Mouse (Mus musculus): ENCODE data around the gene Kantr. TPM values are rescaled to one million over a fixed set of nuclear protein-coding genes. Genes with fewer than 3 reads are reported as not detected.

Kantr gene
- polyA plus RNA-seq (2012; rRNA removed) = 7.1 and 8.4 TPM in 2 replicates

- Histone ChIP-seq H3K27me3 (replicated peaks; ENCODE audit: control insufficient read depth, insufficient read depth, low read length) (no peaks in the 10 kb centered on the region), H3K4me3 (ENCODE audit: insufficient read depth, low read depth, low read length) (peak within 1 kb of the TSS; percentile 95), H3K4me1 (ENCODE audit: control insufficient read depth, insufficient read depth, low read length) (no peaks in the 10 kb centered on the region), H3K36me3 (ENCODE audit: control insufficient read depth, insufficient read depth, low read length) (no peaks in the 10 kb centered on the region), H3K27ac (ENCODE audit: insufficient read depth, low read depth, low read length) (peak within 1 kb of the TSS; percentile 9; the same call in 1 of the 2 replicates)
- TF ChIP-seq CTCF (conservative IDR thresholded peaks at IDR 0.05; ENCODE audit: insufficient read depth, insufficient read length, low read depth, low read length) = no peak
- TF ChIP-seq POLR2A (IDR thresholded peaks at IDR 0.05; ENCODE audit: low read depth, low read length) = no peak
- peak; percentile 93 for DNase-seq
- under 1% methylated on average over 29 of the region's 29 CpGs for WGBS
Measured at GRCm38 (mm10) chrX:152326996-152327688, at the start of gene Kantr. TSS of gene Kantr (minus strand) at chrX:152327495.

GRCm38 (mm10) chrX:152368397-152369273 is 41.3 kb upstream of the Kantr start, which contains the start of gene Gpr173:
TSS of gene Gpr173 (minus strand) at chrX:152368704.
- H3K27me3 ChIP-seq (replicated peaks; ENCODE audit: control insufficient read depth, insufficient read depth, low read length) = no peaks in the 10 kb centered on the region
- 5% methylated on average over 22 of the region's 24 CpGs for WGBS
- TF ChIP-seq CTCF (conservative IDR thresholded peaks at IDR 0.05; ENCODE audit: insufficient read depth, insufficient read length, low read depth, low read length) (no peak), POLR2A (IDR thresholded peaks at IDR 0.05; ENCODE audit: low read depth, low read length) (no peak)
- peak within 1 kb of the TSS; percentile 65 for H3K4me3 ChIP-seq (ENCODE audit: insufficient read depth, low read depth, low read length)
- H3K27ac ChIP-seq (ENCODE audit: insufficient read depth, low read depth, low read length) = no peak within 1 kb of the TSS
- DNase-seq = peak; percentile 21
- no peaks in the 10 kb centered on the region for H3K4me1 ChIP-seq (ENCODE audit: control insufficient read depth, insufficient read depth, low read length)
- H3K36me3 ChIP-seq (ENCODE audit: control insufficient read depth, insufficient read depth, low read length) = no peaks in the 10 kb centered on the region

- WGBS = 25% methylated on average over 4 of the region's 4 CpGs
Measured at GRCm38 (mm10) chrX:152368054-152368396, 40.7 kb upstream of the Kantr start.

GRCm38 (mm10) chrX:152366418-152366817 is 39.1 kb upstream of the Kantr start:
- H3K36me3 ChIP-seq (ENCODE audit: control insufficient read depth, insufficient read depth, low read length) = no peaks in the 10 kb centered on the region
- 57% methylated on average over 1 of the region's 2 CpGs for WGBS
- no peaks in the 10 kb centered on the region for H3K4me1 ChIP-seq (ENCODE audit: control insufficient read depth, insufficient read depth, low read length)
- no peak for TF ChIP-seq POLR2A (IDR thresholded peaks at IDR 0.05; ENCODE audit: low read depth, low read length)
- TF ChIP-seq CTCF (conservative IDR thresholded peaks at IDR 0.05; ENCODE audit: insufficient read depth, insufficient read length, low read depth, low read length) = no peak
- no peak for DNase-seq
- H3K27me3 ChIP-seq (replicated peaks; ENCODE audit: control insufficient read depth, insufficient read depth, low read length) = no peaks in the 10 kb centered on the region
- no peak overlapping the region for H3K4me3 ChIP-seq (ENCODE audit: insufficient read depth, low read depth, low read length)
- no peak overlapping the region for H3K27ac ChIP-seq (ENCODE audit: insufficient read depth, low read depth, low read length)

More at GRCm38 (mm10) chrX:152368054-152368396, 40.7 kb upstream of the Kantr start:
- no peak for DNase-seq
- no peaks in the 10 kb centered on the region for H3K4me1 ChIP-seq (ENCODE audit: control insufficient read depth, insufficient read depth, low read length)
- no peaks in the 10 kb centered on the region for H3K27me3 ChIP-seq (replicated peaks; ENCODE audit: control insufficient read depth, insufficient read depth, low read length)
- no peak for TF ChIP-seq POLR2A (IDR thresholded peaks at IDR 0.05; ENCODE audit: low read depth, low read length)
- no peak overlapping the region for H3K27ac ChIP-seq (ENCODE audit: insufficient read depth, low read depth, low read length)
- H3K36me3 ChIP-seq (ENCODE audit: control insufficient read depth, insufficient read depth, low read length) = no peaks in the 10 kb centered on the region
- peak overlapping the region; percentile 65 for H3K4me3 ChIP-seq (ENCODE audit: insufficient read depth, low read depth, low read length)

GRCm38 (mm10) chrX:152352553-152353153 is 25.4 kb upstream of the Kantr start:
- H3K27me3 ChIP-seq (replicated peaks; ENCODE audit: control insufficient read depth, insufficient read depth, low read length) = no peaks in the 10 kb centered on the region
- no peak overlapping the region for H3K4me3 ChIP-seq (ENCODE audit: insufficient read depth, low read depth, low read length)
- H3K36me3 ChIP-seq (ENCODE audit: control insufficient read depth, insufficient read depth, low read length) = no peaks in the 10 kb centered on the region
- 16% methylated on average over 5 of the region's 5 CpGs for WGBS
- DNase-seq = peak; percentile 48
- H3K4me1 ChIP-seq (ENCODE audit: control insufficient read depth, insufficient read depth, low read length) = no peaks in the 10 kb centered on the region
- no peak for TF ChIP-seq POLR2A (IDR thresholded peaks at IDR 0.05; ENCODE audit: low read depth, low read length)
- TF ChIP-seq CTCF (conservative IDR thresholded peaks at IDR 0.05; ENCODE audit: insufficient read depth, insufficient read length, low read depth, low read length) = peak; percentile 45
- no peak overlapping the region for H3K27ac ChIP-seq (ENCODE audit: insufficient read depth, low read depth, low read length)

- no peak for DNase-seq
- WGBS = 97% methylated on average over 14 of the region's 14 CpGs
- Histone ChIP-seq H3K27me3 (replicated peaks; ENCODE audit: control insufficient read depth, insufficient read depth, low read length) (no peaks in the 10 kb centered on the region), H3K4me3 (ENCODE audit: insufficient read depth, low read depth, low read length) (no peak overlapping the region), H3K27ac (ENCODE audit: insufficient read depth, low read depth, low read length) (no peak overlapping the region), H3K36me3 (ENCODE audit: control insufficient read depth, insufficient read depth, low read length) (no peaks in the 10 kb centered on the region), H3K4me1 (ENCODE audit: control insufficient read depth, insufficient read depth, low read length) (no peaks in the 10 kb centered on the region)
- TF ChIP-seq POLR2A (IDR thresholded peaks at IDR 0.05; ENCODE audit: low read depth, low read length) (no peak), CTCF (conservative IDR thresholded peaks at IDR 0.05; ENCODE audit: insufficient read depth, insufficient read length, low read depth, low read length) (no peak)
Measured at GRCm38 (mm10) chrX:152347041-152347440, 19.7 kb upstream of the Kantr start.

- 88% methylated on average over 15 of the region's 15 CpGs for WGBS
- Histone ChIP-seq H3K4me3 (ENCODE audit: insufficient read depth, low read depth, low read length) (no peak overlapping the region), H3K27me3 (replicated peaks; ENCODE audit: control insufficient read depth, insufficient read depth, low read length) (no peaks in the 10 kb centered on the region), H3K27ac (ENCODE audit: insufficient read depth, low read depth, low read length) (no peak overlapping the region), H3K36me3 (ENCODE audit: control insufficient read depth, insufficient read depth, low read length) (no peaks in the 10 kb centered on the region), H3K4me1 (ENCODE audit: control insufficient read depth, insufficient read depth, low read length) (no peaks in the 10 kb centered on the region)
- DNase-seq = no peak
- TF ChIP-seq CTCF (conservative IDR thresholded peaks at IDR 0.05; ENCODE audit: insufficient read depth, insufficient read length, low read depth, low read length) (no peak), POLR2A (IDR thresholded peaks at IDR 0.05; ENCODE audit: low read depth, low read length) (no peak)
Measured at GRCm38 (mm10) chrX:152346587-152346986, 19.3 kb upstream of the Kantr start.

Measured in kidney, adult 2 months (tissue).